Mouse (Mus musculus): ENCODE results near the gene Gm45618. TPM values are rescaled to one million over a fixed set of nuclear protein-coding genes. Genes with fewer than 3 reads are reported as not detected.
"Not testable (repeated sequence)": the region's sequence is repeated elsewhere in the genome, so short reads cannot be mapped to it uniquely, and the experiment has no call there.

Gm45618 gene
- polyA plus RNA-seq, 1 experiment: not detected

- Histone ChIP-seq H3K4me1 (ENCODE audit: control insufficient read depth, insufficient read depth, low read length) (no peaks in the 10 kb centered on the region), H3K27me3 (ENCODE audit: control insufficient read depth, insufficient read depth, low read length) (no peaks in the 10 kb centered on the region), H3K4me3 (ENCODE audit: control insufficient read depth, low read depth, low read length) (no peak overlapping the region), H3K36me3 (ENCODE audit: control insufficient read depth, insufficient read depth, low read length) (no peaks in the 10 kb centered on the region), H3K27ac (ENCODE audit: control insufficient read depth, insufficient read depth, low read depth, low read length) (no peak overlapping the region)
- TF ChIP-seq CTCF (IDR thresholded peaks at IDR 0.05; ENCODE audit: control insufficient read depth, insufficient read depth, insufficient replicate concordance, low read depth, low read length): no peak
- no peak for TF ChIP-seq POLR2A (IDR thresholded peaks at IDR 0.05; ENCODE audit: control insufficient read depth, low read depth, low read length)
These were observed 25.5 kb upstream of the Gm45618 start for GRCm38 (mm10) chr7:142146033-142146432.

- Histone ChIP-seq H3K27me3 (ENCODE audit: control insufficient read depth, insufficient read depth, low read length) (no peaks in the 10 kb centered on the region), H3K4me3 (ENCODE audit: control insufficient read depth, low read depth, low read length) (no peak overlapping the region), H3K36me3 (ENCODE audit: control insufficient read depth, insufficient read depth, low read length) (no peaks in the 10 kb centered on the region), H3K4me1 (ENCODE audit: control insufficient read depth, insufficient read depth, low read length) (no peaks in the 10 kb centered on the region), H3K27ac (ENCODE audit: control insufficient read depth, insufficient read depth, low read depth, low read length) (no peak overlapping the region)
- TF ChIP-seq CTCF (IDR thresholded peaks at IDR 0.05; ENCODE audit: control insufficient read depth, insufficient read depth, insufficient replicate concordance, low read depth, low read length): no peak
- TF ChIP-seq POLR2A (IDR thresholded peaks at IDR 0.05; ENCODE audit: control insufficient read depth, low read depth, low read length): no peak
These were observed 24.9 kb upstream of the Gm45618 start for GRCm38 (mm10) chr7:142145413-142145940.

GRCm38 (mm10) chr7:142144507-142144906 lies 24.0 kb upstream of the Gm45618 start, which contains the start of gene Gm45337:
TSS of gene Gm45337 (minus strand) at chr7:142144607.
- no peak within 1 kb of the TSS for H3K27ac ChIP-seq (ENCODE audit: control insufficient read depth, insufficient read depth, low read depth, low read length)
- TF ChIP-seq CTCF (IDR thresholded peaks at IDR 0.05; ENCODE audit: control insufficient read depth, insufficient read depth, insufficient replicate concordance, low read depth, low read length): no peak
- TF ChIP-seq POLR2A (IDR thresholded peaks at IDR 0.05; ENCODE audit: control insufficient read depth, low read depth, low read length): no peak
- no peak within 1 kb of the TSS for H3K4me3 ChIP-seq (ENCODE audit: control insufficient read depth, low read depth, low read length)
- no peaks in the 10 kb centered on the region for H3K4me1 ChIP-seq (ENCODE audit: control insufficient read depth, insufficient read depth, low read length)
- H3K36me3 ChIP-seq (ENCODE audit: control insufficient read depth, insufficient read depth, low read length): no peaks in the 10 kb centered on the region
- no peaks in the 10 kb centered on the region for H3K27me3 ChIP-seq (ENCODE audit: control insufficient read depth, insufficient read depth, low read length)

- H3K27ac ChIP-seq (ENCODE audit: control insufficient read depth, insufficient read depth, low read depth, low read length); H3K36me3 ChIP-seq (ENCODE audit: control insufficient read depth, insufficient read depth, low read length); H3K4me3 ChIP-seq (ENCODE audit: control insufficient read depth, low read depth, low read length); H3K4me1 ChIP-seq (ENCODE audit: control insufficient read depth, insufficient read depth, low read length); H3K27me3 ChIP-seq (ENCODE audit: control insufficient read depth, insufficient read depth, low read length): not testable (repeated sequence)
These were observed 23.0 kb upstream of the Gm45618 start for GRCm38 (mm10) chr7:142143506-142144010.

GRCm38 (mm10) chr7:142140696-142141095 lies 20.2 kb upstream of the Gm45618 start:
- no peak overlapping the region for H3K27ac ChIP-seq (ENCODE audit: control insufficient read depth, insufficient read depth, low read depth, low read length)
- H3K4me1 ChIP-seq (ENCODE audit: control insufficient read depth, insufficient read depth, low read length): no peaks in the 10 kb centered on the region
- no peak overlapping the region for H3K4me3 ChIP-seq (ENCODE audit: control insufficient read depth, low read depth, low read length)
- H3K36me3 ChIP-seq (ENCODE audit: control insufficient read depth, insufficient read depth, low read length): no peaks in the 10 kb centered on the region
- H3K27me3 ChIP-seq (ENCODE audit: control insufficient read depth, insufficient read depth, low read length): no peaks in the 10 kb centered on the region
- TF ChIP-seq POLR2A (IDR thresholded peaks at IDR 0.05; ENCODE audit: control insufficient read depth, low read depth, low read length): no peak
- no peak for TF ChIP-seq CTCF (IDR thresholded peaks at IDR 0.05; ENCODE audit: control insufficient read depth, insufficient read depth, insufficient replicate concordance, low read depth, low read length)

GRCm38 (mm10) chr7:142135934-142136333 lies 15.4 kb upstream of the Gm45618 start, which contains the start of gene Gm39115:
TSS of gene Gm39115 (minus strand) at chr7:142136034.
- not testable (repeated sequence) for H3K27me3 ChIP-seq (ENCODE audit: control insufficient read depth, insufficient read depth, low read length); H3K4me1 ChIP-seq (ENCODE audit: control insufficient read depth, insufficient read depth, low read length); H3K36me3 ChIP-seq (ENCODE audit: control insufficient read depth, insufficient read depth, low read length); H3K27ac ChIP-seq (ENCODE audit: control insufficient read depth, insufficient read depth, low read depth, low read length); H3K4me3 ChIP-seq (ENCODE audit: control insufficient read depth, low read depth, low read length)

GRCm38 (mm10) chr7:142134206-142134995 lies 13.9 kb upstream of the Gm45618 start:
- no peak overlapping the region for H3K27ac ChIP-seq (ENCODE audit: control insufficient read depth, insufficient read depth, low read depth, low read length)
- TF ChIP-seq CTCF (IDR thresholded peaks at IDR 0.05; ENCODE audit: control insufficient read depth, insufficient read depth, insufficient replicate concordance, low read depth, low read length) (no peak), POLR2A (IDR thresholded peaks at IDR 0.05; ENCODE audit: control insufficient read depth, low read depth, low read length) (no peak)

More at GRCm38 (mm10) chr7:142134206-142134995, 13.9 kb upstream of the Gm45618 start:
- Histone ChIP-seq H3K4me3 (ENCODE audit: control insufficient read depth, low read depth, low read length) (no peak overlapping the region), H3K27me3 (ENCODE audit: control insufficient read depth, insufficient read depth, low read length) (no peaks in the 10 kb centered on the region), H3K36me3 (ENCODE audit: control insufficient read depth, insufficient read depth, low read length) (no peaks in the 10 kb centered on the region), H3K4me1 (ENCODE audit: control insufficient read depth, insufficient read depth, low read length) (no peaks in the 10 kb centered on the region)

Measured in testis, adult 2 months (tissue).